Mouse (Mus musculus): ENCODE measurements around the gene Lepr. TPM values are rescaled to one million over a fixed set of nuclear protein-coding genes. Genes with fewer than 3 reads are reported as not detected.

The Lepr gene
- 1.9 and 2.2 TPM in 2 replicates for polyA plus RNA-seq (2015; fragmentation: Nextera tagmentation; extraction: Ambion mirVana)

- H3K4me1 ChIP-seq (ENCODE audit: control insufficient read depth, insufficient read depth, low read length), result 0 out of 2 replicates have a peak, but pooled peaks cover 4% of the 10 kb centered on the region
- no peaks in the 10 kb centered on the region for H3K9me3 ChIP-seq (replicated peaks; ENCODE audit: control insufficient read depth, low read length)
- no peak within 1 kb of the TSS for H3K27ac ChIP-seq (ENCODE audit: low read length)
- peak within 1 kb of the TSS; percentile 48 for H3K9ac ChIP-seq (ENCODE audit: low read length)
- ATAC-seq (replicated peaks; ENCODE audit: extremely low read depth, insufficient read depth, low FRiP score), result no peak
- 1% methylated on average over 50 of the region's 50 CpGs for WGBS
- H3K36me3 ChIP-seq (ENCODE audit: control insufficient read depth, insufficient read depth), result no peaks in the 10 kb centered on the region
- peak within 1 kb of the TSS; percentile 86 for H3K4me2 ChIP-seq (ENCODE audit: low read depth, low read length)
- H3K27me3 ChIP-seq (ENCODE audit: control insufficient read depth, insufficient read depth, low read length), result peaks cover 15% of the 10 kb centered on the region
- peak within 1 kb of the TSS; percentile 53 for H3K4me3 ChIP-seq (ENCODE audit: low read length)
These were observed at the start of gene Lepr for GRCm38 (mm10) chr4:101717367-101718121. Gene Lepr (plus strand): TSS chr4:101717404.

GRCm38 (mm10) chr4:101669161-101669560, 48.0 kb upstream of the Lepr start:
- Histone ChIP-seq H3K27ac (ENCODE audit: low read length) (no peak overlapping the region), H3K27me3 (ENCODE audit: control insufficient read depth, insufficient read depth, low read length) (no peaks in the 10 kb centered on the region), H3K4me3 (ENCODE audit: low read length) (no peak overlapping the region), H3K9ac (ENCODE audit: low read length) (no peak overlapping the region), H3K36me3 (ENCODE audit: control insufficient read depth, insufficient read depth) (no peaks in the 10 kb centered on the region), H3K4me1 (ENCODE audit: control insufficient read depth, insufficient read depth, low read length) (no peaks in the 10 kb centered on the region), H3K4me2 (ENCODE audit: low read depth, low read length) (no peak overlapping the region), H3K9me3 (replicated peaks; ENCODE audit: control insufficient read depth, low read length) (peaks cover 5% of the 10 kb centered on the region; the same call in 1 of the 2 replicates)
- whole genome bisulfite sequencing, result 62% methylated on average over 5 of the region's 5 CpGs
- no peak for ATAC-seq (replicated peaks; ENCODE audit: extremely low read depth, insufficient read depth, low FRiP score)

- no peaks in the 10 kb centered on the region for H3K36me3 ChIP-seq (ENCODE audit: control insufficient read depth, insufficient read depth)
- H3K27ac ChIP-seq (ENCODE audit: low read length), result no peak overlapping the region
- peaks cover 5% of the 10 kb centered on the region; the same call in 1 of the 2 replicates for H3K9me3 ChIP-seq (replicated peaks; ENCODE audit: control insufficient read depth, low read length)
- H3K4me1 ChIP-seq (ENCODE audit: control insufficient read depth, insufficient read depth, low read length), result no peaks in the 10 kb centered on the region
- no peak overlapping the region for H3K4me3 ChIP-seq (ENCODE audit: low read length)
- WGBS, result 70% methylated on average over 5 of the region's 5 CpGs
- H3K4me2 ChIP-seq (ENCODE audit: low read depth, low read length), result no peak overlapping the region
- no peak overlapping the region for H3K9ac ChIP-seq (ENCODE audit: low read length)
- no peak for ATAC-seq (replicated peaks; ENCODE audit: extremely low read depth, insufficient read depth, low FRiP score)
- no peaks in the 10 kb centered on the region for H3K27me3 ChIP-seq (ENCODE audit: control insufficient read depth, insufficient read depth, low read length)
These were observed 47.4 kb upstream of the Lepr start for GRCm38 (mm10) chr4:101669811-101670210.

- no peaks in the 10 kb centered on the region for H3K36me3 ChIP-seq (ENCODE audit: control insufficient read depth, insufficient read depth)
- 62% methylated on average over 5 of the region's 5 CpGs for WGBS
- H3K4me3 ChIP-seq (ENCODE audit: low read length), result no peak overlapping the region
- no peak overlapping the region for H3K4me2 ChIP-seq (ENCODE audit: low read depth, low read length)
- no peak overlapping the region for H3K27ac ChIP-seq (ENCODE audit: low read length)
- H3K27me3 ChIP-seq (ENCODE audit: control insufficient read depth, insufficient read depth, low read length), result no peaks in the 10 kb centered on the region
- H3K4me1 ChIP-seq (ENCODE audit: control insufficient read depth, insufficient read depth, low read length), result no peaks in the 10 kb centered on the region
- ATAC-seq (replicated peaks; ENCODE audit: extremely low read depth, insufficient read depth, low FRiP score), result no peak
- H3K9me3 ChIP-seq (replicated peaks; ENCODE audit: control insufficient read depth, low read length), result no peaks in the 10 kb centered on the region
- no peak overlapping the region for H3K9ac ChIP-seq (ENCODE audit: low read length)
These were observed 42.4 kb upstream of the Lepr start for GRCm38 (mm10) chr4:101674790-101675189.

GRCm38 (mm10) chr4:101675726-101676125, 41.5 kb upstream of the Lepr start:
- Histone ChIP-seq H3K4me2 (ENCODE audit: low read depth, low read length) (no peak overlapping the region), H3K27me3 (ENCODE audit: control insufficient read depth, insufficient read depth, low read length) (no peaks in the 10 kb centered on the region), H3K36me3 (ENCODE audit: control insufficient read depth, insufficient read depth) (no peaks in the 10 kb centered on the region), H3K4me1 (ENCODE audit: control insufficient read depth, insufficient read depth, low read length) (no peaks in the 10 kb centered on the region), H3K9me3 (replicated peaks; ENCODE audit: control insufficient read depth, low read length) (no peaks in the 10 kb centered on the region), H3K27ac (ENCODE audit: low read length) (no peak overlapping the region), H3K9ac (ENCODE audit: low read length) (no peak overlapping the region), H3K4me3 (ENCODE audit: low read length) (no peak overlapping the region)
- ATAC-seq (replicated peaks; ENCODE audit: extremely low read depth, insufficient read depth, low FRiP score), result no peak
- WGBS, result 46% methylated on average over 4 of the region's 4 CpGs

- Histone ChIP-seq H3K4me1 (ENCODE audit: control insufficient read depth, insufficient read depth, low read length) (no peaks in the 10 kb centered on the region), H3K4me2 (ENCODE audit: low read depth, low read length) (no peak overlapping the region)
- ATAC-seq (replicated peaks; ENCODE audit: extremely low read depth, insufficient read depth, low FRiP score), result no peak
These were observed 34.6 kb upstream of the Lepr start for GRCm38 (mm10) chr4:101682620-101683019.

GRCm38 (mm10) chr4:101683086-101683485, 34.1 kb upstream of the Lepr start:
- Histone ChIP-seq H3K27ac (ENCODE audit: low read length) (no peak overlapping the region), H3K4me2 (ENCODE audit: low read depth, low read length) (no peak overlapping the region), H3K36me3 (ENCODE audit: control insufficient read depth, insufficient read depth) (no peaks in the 10 kb centered on the region), H3K4me3 (ENCODE audit: low read length) (no peak overlapping the region), H3K9ac (ENCODE audit: low read length) (no peak overlapping the region), H3K4me1 (ENCODE audit: control insufficient read depth, insufficient read depth, low read length) (no peaks in the 10 kb centered on the region), H3K9me3 (replicated peaks; ENCODE audit: control insufficient read depth, low read length) (no peaks in the 10 kb centered on the region), H3K27me3 (ENCODE audit: control insufficient read depth, insufficient read depth, low read length) (no peaks in the 10 kb centered on the region)
- WGBS, result 58% methylated on average over 3 of the region's 3 CpGs
- no peak for ATAC-seq (replicated peaks; ENCODE audit: extremely low read depth, insufficient read depth, low FRiP score)

More at GRCm38 (mm10) chr4:101682620-101683019, 34.6 kb upstream of the Lepr start:
- no peaks in the 10 kb centered on the region for H3K9me3 ChIP-seq (replicated peaks; ENCODE audit: control insufficient read depth, low read length)
- no peak overlapping the region for H3K4me3 ChIP-seq (ENCODE audit: low read length)
- H3K27ac ChIP-seq (ENCODE audit: low read length), result no peak overlapping the region
- H3K36me3 ChIP-seq (ENCODE audit: control insufficient read depth, insufficient read depth), result no peaks in the 10 kb centered on the region
- no peak overlapping the region for H3K9ac ChIP-seq (ENCODE audit: low read length)
- H3K27me3 ChIP-seq (ENCODE audit: control insufficient read depth, insufficient read depth, low read length), result no peaks in the 10 kb centered on the region
- WGBS, result 79% methylated on average over 4 of the region's 4 CpGs

GRCm38 (mm10) chr4:101684821-101685220, 32.4 kb upstream of the Lepr start:
- Histone ChIP-seq H3K9ac (ENCODE audit: low read length) (no peak overlapping the region), H3K27me3 (ENCODE audit: control insufficient read depth, insufficient read depth, low read length) (no peaks in the 10 kb centered on the region), H3K4me2 (ENCODE audit: low read depth, low read length) (no peak overlapping the region), H3K9me3 (replicated peaks; ENCODE audit: control insufficient read depth, low read length) (no peaks in the 10 kb centered on the region), H3K27ac (ENCODE audit: low read length) (no peak overlapping the region), H3K4me3 (ENCODE audit: low read length) (no peak overlapping the region), H3K36me3 (ENCODE audit: control insufficient read depth, insufficient read depth) (no peaks in the 10 kb centered on the region), H3K4me1 (ENCODE audit: control insufficient read depth, insufficient read depth, low read length) (no peaks in the 10 kb centered on the region)
- no peak for ATAC-seq (replicated peaks; ENCODE audit: extremely low read depth, insufficient read depth, low FRiP score)
- 72% methylated on average over 3 of the region's 3 CpGs for WGBS

- no peaks in the 10 kb centered on the region for H3K36me3 ChIP-seq (ENCODE audit: control insufficient read depth, insufficient read depth)
- H3K27me3 ChIP-seq (ENCODE audit: control insufficient read depth, insufficient read depth, low read length), result no peaks in the 10 kb centered on the region
- no peak for ATAC-seq (replicated peaks; ENCODE audit: extremely low read depth, insufficient read depth, low FRiP score)
- no peak overlapping the region for H3K9ac ChIP-seq (ENCODE audit: low read length)
- H3K4me3 ChIP-seq (ENCODE audit: low read length), result no peak overlapping the region
- no peak overlapping the region for H3K4me2 ChIP-seq (ENCODE audit: low read depth, low read length)
- 63% methylated on average over 13 of the region's 13 CpGs for WGBS
- H3K27ac ChIP-seq (ENCODE audit: low read length), result no peak overlapping the region
- no peaks in the 10 kb centered on the region for H3K9me3 ChIP-seq (replicated peaks; ENCODE audit: control insufficient read depth, low read length)
- no peaks in the 10 kb centered on the region for H3K4me1 ChIP-seq (ENCODE audit: control insufficient read depth, insufficient read depth, low read length)
These were observed 30.9 kb upstream of the Lepr start for GRCm38 (mm10) chr4:101686227-101686810.

Measured in heart, embryonic 16.5 days (tissue).